Mouse (Mus musculus) midbrain, embryonic 11.5 days (tissue): ENCODE results near the gene Rps8. TPM values are rescaled to one million over a fixed set of nuclear protein-coding genes. Genes with fewer than 3 reads are reported as not detected.

Experiments
- ATAC-seq: fragments of 200-750 bp; cut with Nextera tagmentation; 2 replicates; pipeline ENCODE4 v1.8.0; 2017; ENCODE audit warnings: moderate TSS enrichment, moderate library complexity; ENCODE audit not compliant: low FRiP score
- DNase-seq: peaks from one replicate; pipeline ENCODE4 v3.0.0; 2015; ENCODE audit warnings: low spot score; ENCODE audit errors: missing footprints
- H3K27ac ChIP-seq: fragments of 300-500 bp; sonication (generic); 2 replicates; pipeline ENCODE4 v1.5.1; 2014; ENCODE audit warnings: low read depth, low read length
- H3K27me3 ChIP-seq: fragments of 300-500 bp; sonication (generic); 2 replicates; pipeline ENCODE4 v1.6.1; 2014; ENCODE audit warnings: mild to moderate bottlenecking, low read length, moderate library complexity, mixed read lengths; ENCODE audit not compliant: control insufficient read depth, insufficient read depth
- H3K36me3 ChIP-seq: fragments of 300-500 bp; sonication (generic); 2 replicates; pipeline ENCODE4 v1.6.1; 2014; ENCODE audit warnings: mild to moderate bottlenecking, low read length, moderate library complexity, mixed read lengths; ENCODE audit not compliant: control insufficient read depth, insufficient read depth
- H3K4me1 ChIP-seq: fragments of 300-500 bp; sonication (generic); 2 replicates; pipeline ENCODE4 v1.6.1; 2014; ENCODE audit warnings: low read length; ENCODE audit not compliant: control insufficient read depth, insufficient read depth
- H3K4me2 ChIP-seq: fragments of 300-500 bp; sonication (generic); 2 replicates; pipeline ENCODE4 v1.6.1; 2014; ENCODE audit warnings: mild to moderate bottlenecking, moderate library complexity
- H3K4me3 ChIP-seq: fragments of 300-500 bp; sonication (generic); 2 replicates; pipeline ENCODE4 v1.5.1; 2014; ENCODE audit warnings: low read depth, low read length
- H3K9ac ChIP-seq: fragments of 300-500 bp; sonication (generic); 2 replicates; pipeline ENCODE4 v1.6.1; 2014; ENCODE audit warnings: low read length
- H3K9me3 ChIP-seq: fragments of 300-500 bp; sonication (generic); 2 replicates; pipeline ENCODE4 v1.6.1; 2016; ENCODE audit warnings: low read length; ENCODE audit not compliant: control insufficient read depth
- WGBS: fragments of 180-500 bp; shearing (Covaris S2); extraction: QIAGEN DNeasy Blood & Tissue Kit; methylation state at CpG from one replicate; pipeline ENCODE4 v1.1.7; 2014; 5-methylcytosine and 5-hydroxymethylcytosine counted together
- polyA plus RNA-seq: library from polyadenylated mRNA; unstranded; fragments of >200 nt; fragmentation: Nextera tagmentation; extraction: Ambion mirVana; gene quantifications from 2 replicates; pipeline ENCODE4 v1.2.1, GENCODE M21; 2014

The Rps8 gene
- polyA plus RNA-seq, 1 experiment from 2014 or later: 794 TPM

- Histone ChIP-seq H3K27ac (peak overlapping the region; percentile 52), H3K4me2 (peak overlapping the region; percentile 72; the same call in 1 of the 2 replicates), H3K9ac (0 out of 2 replicates have a peak overlapping the region, but pooled peaks have one; percentile 0), H3K4me1 (peaks cover 36% of the 10 kb centered on the region), H3K4me3 (no peak overlapping the region), H3K36me3 (no peaks in the 10 kb centered on the region; the same call in 1 of the 2 replicates), H3K9me3 (no peaks in the 10 kb centered on the region), H3K27me3 (0 out of 2 replicates have a peak, but pooled peaks cover 3% of the 10 kb centered on the region)
- ATAC-seq: no peak
- DNase-seq: no peak
- WGBS: 56% methylated on average over 6 of the region's 6 CpGs
Observed at GRCm38 (mm10) chr4:117130790-117131189, 25.3 kb downstream of the Rps8 start.

- DNase-seq (peak; percentile 81), ATAC-seq (no peak)
- Histone ChIP-seq H3K27me3 (0 out of 2 replicates have a peak, but pooled peaks cover 3% of the 10 kb centered on the region), H3K9ac (no peak overlapping the region), H3K36me3 (no peaks in the 10 kb centered on the region; the same call in 1 of the 2 replicates), H3K4me3 (no peak overlapping the region), H3K9me3 (no peaks in the 10 kb centered on the region), H3K4me2 (no peak overlapping the region), H3K27ac (no peak overlapping the region), H3K4me1 (peaks cover 40% of the 10 kb centered on the region)
- WGBS: 92% methylated on average over 33 of the region's 33 CpGs
Observed at GRCm38 (mm10) chr4:117127991-117128686, 27.9 kb downstream of the Rps8 start.

GRCm38 (mm10) chr4:117126675-117127290 is 29.3 kb downstream of the Rps8 start, which contains the start of gene Tctex1d4:
TSS of gene Tctex1d4 (plus strand) at chr4:117126794.
- 84% methylated on average over 9 of the region's 9 CpGs for WGBS
- no peaks in the 10 kb centered on the region; the same call in 1 of the 2 replicates for H3K36me3 ChIP-seq
- 0 out of 2 replicates have a peak, but pooled peaks cover 3% of the 10 kb centered on the region for H3K27me3 ChIP-seq
- H3K9me3 ChIP-seq: no peaks in the 10 kb centered on the region
- H3K9ac ChIP-seq: peak within 1 kb of the TSS; percentile 41
- ATAC-seq (no peak), DNase-seq (peak; percentile 84)
- no peak within 1 kb of the TSS for H3K4me3 ChIP-seq
- peak within 1 kb of the TSS; percentile 73 for H3K27ac ChIP-seq
- peaks cover 29% of the 10 kb centered on the region for H3K4me1 ChIP-seq
- no peak within 1 kb of the TSS for H3K4me2 ChIP-seq

GRCm38 (mm10) chr4:117125910-117126674 is 30.0 kb downstream of the Rps8 start:
- Histone ChIP-seq H3K4me1 (peaks cover 24% of the 10 kb centered on the region), H3K9me3 (no peaks in the 10 kb centered on the region), H3K4me3 (no peak overlapping the region), H3K27me3 (0 out of 2 replicates have a peak, but pooled peaks cover 3% of the 10 kb centered on the region), H3K4me2 (no peak overlapping the region), H3K27ac (peak overlapping the region; percentile 73), H3K9ac (peak overlapping the region; percentile 41), H3K36me3 (no peaks in the 10 kb centered on the region; the same call in 1 of the 2 replicates)
- peak; percentile 94 for DNase-seq
- 42% methylated on average over 15 of the region's 15 CpGs for WGBS
- peak; percentile 33 for ATAC-seq

GRCm38 (mm10) chr4:117125348-117125909 is 30.6 kb downstream of the Rps8 start, which contains the start of gene Btbd19:
TSS of gene Btbd19 (minus strand) at chr4:117125725.
- DNase-seq: no peak
- WGBS: 22% methylated on average over 8 of the region's 8 CpGs
- Histone ChIP-seq H3K36me3 (no peaks in the 10 kb centered on the region; the same call in 1 of the 2 replicates), H3K9ac (peak within 1 kb of the TSS; percentile 41), H3K4me1 (peaks cover 18% of the 10 kb centered on the region), H3K27me3 (0 out of 2 replicates have a peak, but pooled peaks cover under 1% of the 10 kb centered on the region), H3K4me3 (no peak within 1 kb of the TSS), H3K27ac (peak within 1 kb of the TSS; percentile 73), H3K9me3 (no peaks in the 10 kb centered on the region), H3K4me2 (peak within 1 kb of the TSS; percentile 6)
- peak; percentile 59 for ATAC-seq

- H3K9ac ChIP-seq: peak overlapping the region; percentile 41
Observed at GRCm38 (mm10) chr4:117124518-117125347, 31.3 kb downstream of the Rps8 start.

GRCm38 (mm10) chr4:117124218-117124517 is 31.9 kb downstream of the Rps8 start:
- no peak overlapping the region for H3K9ac ChIP-seq
- DNase-seq (peak; percentile 51), ATAC-seq (no peak)
- no peak overlapping the region for H3K4me2 ChIP-seq
- no peak overlapping the region for H3K27ac ChIP-seq
- WGBS: 91% methylated on average over 3 of the region's 3 CpGs
- no peaks in the 10 kb centered on the region for H3K27me3 ChIP-seq
- no peaks in the 10 kb centered on the region for H3K9me3 ChIP-seq
- H3K4me1 ChIP-seq: peaks cover 20% of the 10 kb centered on the region
- H3K36me3 ChIP-seq: no peaks in the 10 kb centered on the region; the same call in 1 of the 2 replicates
- no peak overlapping the region for H3K4me3 ChIP-seq

More at GRCm38 (mm10) chr4:117124518-117125347, 31.3 kb downstream of the Rps8 start:
- Histone ChIP-seq H3K4me3 (no peak overlapping the region), H3K27ac (peak overlapping the region; percentile 73), H3K36me3 (no peaks in the 10 kb centered on the region; the same call in 1 of the 2 replicates), H3K4me2 (peak overlapping the region; percentile 6; the same call in 1 of the 2 replicates), H3K27me3 (no peaks in the 10 kb centered on the region), H3K4me1 (peaks cover 20% of the 10 kb centered on the region), H3K9me3 (no peaks in the 10 kb centered on the region)
- WGBS: 74% methylated on average over 14 of the region's 14 CpGs
- peak; percentile 81 for DNase-seq
- no peak for ATAC-seq
